ENCODE assay signal across 15 mouse cellular contexts in the genomic region with DNA sequence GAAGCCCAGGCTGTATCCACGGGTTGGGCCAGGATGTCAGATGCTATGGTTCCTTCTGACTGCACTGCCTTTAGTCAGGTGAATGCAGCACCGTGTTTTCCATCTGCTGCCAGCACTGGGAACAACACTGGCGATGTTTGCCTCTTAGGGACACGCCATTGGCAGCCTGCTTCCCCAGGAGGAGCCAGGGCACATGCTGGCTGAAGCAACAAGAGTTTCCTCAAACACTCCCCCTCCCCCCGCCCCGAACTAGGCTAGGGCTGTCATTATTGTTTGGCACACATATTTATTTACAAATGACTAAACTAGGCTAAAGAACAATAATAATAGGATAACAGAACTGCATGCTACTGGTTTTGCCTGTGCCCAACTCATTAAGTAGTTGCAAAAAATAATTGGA.
"Had no signal": no experiment of that assay in that cellular context is flagged by ENCODE, and none has a peak within 500 bp of the region (broad histone marks: within the 10 kb centered on the region; RNA-seq: fewer than 3 reads in every experiment).

No protein-coding gene starts in this region.

- DNase-seq: kidney, adult 9 months; kidney, postnatal 14 days; kidney, postnatal 4 days; left cerebral cortex, postnatal 4 days; liver, embryonic 13.5 days; lung, adult 2 months; thymus, adult 18-20 months; thymus, postnatal 36 days had no signal

- H3K4me1 ChIP-seq: limb, embryonic 12.5 days; limb, embryonic 15.5 days; liver, embryonic 13.5 days; neural tube, embryonic 12.5 days had no signal

- ATAC-seq: midbrain, embryonic 13.5 days had no signal

- H3K4me3 ChIP-seq: limb, embryonic 12.5 days; limb, embryonic 15.5 days; liver, embryonic 13.5 days; megakaryocyte, embryonic 14.5 days; midbrain, embryonic 10.5 days; midbrain, embryonic 13.5 days; neural tube, embryonic 12.5 days; neural tube, embryonic 15.5 days had no signal

- H3K27ac ChIP-seq: limb, embryonic 12.5 days; limb, embryonic 15.5 days; liver, embryonic 13.5 days; midbrain, embryonic 10.5 days; midbrain, embryonic 13.5 days; neural tube, embryonic 12.5 days; neural tube, embryonic 15.5 days had no signal

- H3K9me3 ChIP-seq: limb, embryonic 15.5 days; liver, embryonic 13.5 days; midbrain, embryonic 10.5 days; midbrain, embryonic 13.5 days; neural tube, embryonic 12.5 days; neural tube, embryonic 15.5 days had no signal

- H3K27me3 ChIP-seq: limb, embryonic 12.5 days; limb, embryonic 15.5 days; liver, embryonic 13.5 days; midbrain, embryonic 13.5 days; neural tube, embryonic 12.5 days; neural tube, embryonic 15.5 days had no signal

- H3K9ac ChIP-seq: limb, embryonic 12.5 days; limb, embryonic 15.5 days; liver, embryonic 13.5 days; midbrain, embryonic 13.5 days; neural tube, embryonic 12.5 days; neural tube, embryonic 15.5 days had no signal

- H3K4me2 ChIP-seq: limb, embryonic 12.5 days; limb, embryonic 15.5 days; liver, embryonic 13.5 days; midbrain, embryonic 13.5 days; neural tube, embryonic 12.5 days; neural tube, embryonic 15.5 days had no signal

- H3K36me3 ChIP-seq: limb, embryonic 12.5 days; limb, embryonic 15.5 days; liver, embryonic 13.5 days; midbrain, embryonic 10.5 days; midbrain, embryonic 13.5 days; neural tube, embryonic 12.5 days; neural tube, embryonic 15.5 days had no signal
